Mouse (Mus musculus) MEL (cell line): Measurements from ENCODE around the gene Fbxl16.

Source experiments
- CHD1 ChIP-seq: IDR thresholded peaks from 2 replicates; pipeline ENCODE4 v1.6.1; 2012; ENCODE audit warnings: low read depth, mild to moderate bottlenecking, inconsistent platforms, low read length, improper control_type of control experiment
- CTCF ChIP-seq, 3 experiments: IDR thresholded peaks in 2 of 3; conservative IDR thresholded peaks in 1 of 3; 2 replicates each; pipeline ENCODE4 v1.5.1; 2011 to 2012; ENCODE audit warnings: low read length in 3 of 3, low read depth in 2 of 3, mild to moderate bottlenecking in 2 of 3, improper control_type of control experiment in 1 of 3, inconsistent platforms in 1 of 3, mixed read lengths in 1 of 3, moderate library complexity in 1 of 3; ENCODE audit not compliant: control insufficient read depth in 1 of 3, insufficient read depth in 1 of 3, poor library complexity in 1 of 3, severe bottlenecking in 1 of 3
- E2F4 ChIP-seq: IDR thresholded peaks from 2 replicates; pipeline ENCODE4 v1.6.1; 2011; ENCODE audit warnings: low read depth, low read length, improper control_type of control experiment, borderline replicate concordance
- ETS1 ChIP-seq: IDR thresholded peaks from 2 replicates; pipeline ENCODE4 v1.6.1; 2012; ENCODE audit warnings: low read depth, mild to moderate bottlenecking, inconsistent platforms, low read length, improper control_type of control experiment, moderate library complexity
- MAX ChIP-seq: IDR thresholded peaks from 2 replicates; pipeline ENCODE4 v1.6.1; 2011; ENCODE audit warnings: low read length, improper control_type of control experiment
- POLR2A ChIP-seq, 2 experiments: IDR thresholded peaks; 2 replicates each; pipeline ENCODE4 v1.6.1; 2011 to 2012; ENCODE audit warnings: low read length in 2 of 2, mild to moderate bottlenecking in 2 of 2, control low read depth in 1 of 2, improper control_type of control experiment in 1 of 2, low read depth in 1 of 2, moderate library complexity in 1 of 2; ENCODE audit not compliant: control insufficient read depth in 1 of 2, insufficient read depth in 1 of 2, poor library complexity in 1 of 2
- POLR2AphosphoS5 ChIP-seq: IDR thresholded peaks from 2 replicates; pipeline ENCODE4 v1.6.1; 2012; ENCODE audit warnings: low read depth, borderline replicate concordance, mild to moderate bottlenecking, inconsistent platforms, low read length, moderate library complexity, mixed read lengths
- RAD21 ChIP-seq: IDR thresholded peaks from 2 replicates; pipeline ENCODE4 v1.6.1; 2011; ENCODE audit warnings: mild to moderate bottlenecking, low read depth, low read length, improper control_type of control experiment
- USF1 ChIP-seq: IDR thresholded peaks from 2 replicates; pipeline ENCODE4 v1.6.1; 2014; ENCODE audit warnings: low read depth, mild to moderate bottlenecking, inconsistent platforms, low read length, improper control_type of control experiment, moderate library complexity
- USF2 ChIP-seq, 2 experiments: IDR thresholded peaks; 2 replicates each; pipeline ENCODE4 v1.6.1; 2011 to 2012; ENCODE audit warnings: improper control_type of control experiment in 2 of 2, low read length in 2 of 2, borderline replicate concordance in 1 of 2, inconsistent platforms in 1 of 2, low read depth in 1 of 2, mild to moderate bottlenecking in 1 of 2; ENCODE audit not compliant: insufficient read depth in 1 of 2

GRCm38 (mm10) chr17:25777948-25778347 is 30.9 kb upstream of the Fbxl16 start:
- no peak for TF ChIP-seq USF1
- no peak for TF ChIP-seq USF2 (IDR thresholded peaks at IDR 0.05; ENCODE audit: borderline replicate concordance in 1 of 2, insufficient read depth in 1 of 2, low read depth in 1 of 2, low read length in 2 of 2)
- no peak for TF ChIP-seq CTCF (IDR thresholded peaks at IDR 0.05 in 2 of 3, conservative IDR thresholded peaks at IDR 0.05 in 1 of 3; ENCODE audit: control insufficient read depth in 1 of 3, insufficient read depth in 1 of 3, low read depth in 2 of 3, low read length in 3 of 3, poor library complexity in 1 of 3, severe bottlenecking in 1 of 3)
- no peak for TF ChIP-seq RAD21
- no peak for TF ChIP-seq POLR2AphosphoS5
- no peak for TF ChIP-seq POLR2A (IDR thresholded peaks at IDR 0.05; ENCODE audit: control insufficient read depth in 1 of 2, insufficient read depth in 1 of 2, low read depth in 1 of 2, low read length in 2 of 2, poor library complexity in 1 of 2)
- no peak for TF ChIP-seq E2F4
- TF ChIP-seq ETS1, result no peak
- TF ChIP-seq CHD1, result no peak
- no peak for TF ChIP-seq MAX
